Mouse (Mus musculus): ENCODE measurements at regions not wholly inside any gene's neighbourhood (a gene's known extent, or its start where the extent isn't known, plus 50 kb on each side); places are given as distances from the start of the nearest gene placed in this dataset.
"Not testable (repeated sequence)": the region's sequence is repeated elsewhere in the genome, so short reads cannot be mapped to it uniquely, and the experiment has no call there.

GRCm38 (mm10) chr14:37571971-37572370 lies 436.9 kb upstream of the Ghitm start:
- H3K4me3 ChIP-seq (ENCODE audit: low read depth, low read length), result no peak overlapping the region
- 84% methylated on average over 6 of the region's 6 CpGs for WGBS
- ATAC-seq (ENCODE audit: insufficient read depth, low FRiP score, low TSS enrichment), result no peak

GRCm38 (mm10) chr14:37558258-37558657 lies 423.2 kb upstream of the Ghitm start:
- DNase-seq (ENCODE audit: low spot score), result no peak
- Histone ChIP-seq H3K9me3 (ENCODE audit: control insufficient read depth, low read length) (no peaks in the 10 kb centered on the region), H3K27ac (ENCODE audit: low read depth, low read length) (no peak overlapping the region), H3K27me3 (ENCODE audit: control insufficient read depth, insufficient read depth, low read length) (no peaks in the 10 kb centered on the region), H3K4me3 (ENCODE audit: low read depth, low read length) (no peak overlapping the region), H3K4me2 (ENCODE audit: low read depth) (no peak overlapping the region), H3K4me1 (ENCODE audit: control insufficient read depth, insufficient read depth, low read length) (no peaks in the 10 kb centered on the region), H3K9ac (ENCODE audit: low read length) (no peak overlapping the region), H3K36me3 (ENCODE audit: control insufficient read depth, insufficient read depth, low read length) (no peaks in the 10 kb centered on the region)
- no peak for ATAC-seq (ENCODE audit: insufficient read depth, low FRiP score, low TSS enrichment)
- WGBS, result 81% methylated on average over 5 of the region's 5 CpGs

More at GRCm38 (mm10) chr14:37571971-37572370, 436.9 kb upstream of the Ghitm start:
- Histone ChIP-seq H3K4me1 (ENCODE audit: control insufficient read depth, insufficient read depth, low read length) (no peaks in the 10 kb centered on the region), H3K27ac (ENCODE audit: low read depth, low read length) (no peak overlapping the region), H3K4me2 (ENCODE audit: low read depth) (no peak overlapping the region), H3K27me3 (ENCODE audit: control insufficient read depth, insufficient read depth, low read length) (no peaks in the 10 kb centered on the region), H3K9me3 (ENCODE audit: control insufficient read depth, low read length) (no peaks in the 10 kb centered on the region), H3K9ac (ENCODE audit: low read length) (no peak overlapping the region), H3K36me3 (ENCODE audit: control insufficient read depth, insufficient read depth, low read length) (no peaks in the 10 kb centered on the region)
- DNase-seq (ENCODE audit: low spot score), result no peak

- ATAC-seq (ENCODE audit: insufficient read depth, low FRiP score, low TSS enrichment) (no peak), DNase-seq (ENCODE audit: low spot score) (no peak)
- Histone ChIP-seq H3K27me3 (ENCODE audit: control insufficient read depth, insufficient read depth, low read length) (no peaks in the 10 kb centered on the region), H3K9ac (ENCODE audit: low read length) (no peak overlapping the region), H3K4me2 (ENCODE audit: low read depth) (no peak overlapping the region), H3K27ac (ENCODE audit: low read depth, low read length) (no peak overlapping the region), H3K4me1 (ENCODE audit: control insufficient read depth, insufficient read depth, low read length) (no peaks in the 10 kb centered on the region), H3K4me3 (ENCODE audit: low read depth, low read length) (no peak overlapping the region), H3K36me3 (ENCODE audit: control insufficient read depth, insufficient read depth, low read length) (no peaks in the 10 kb centered on the region), H3K9me3 (ENCODE audit: control insufficient read depth, low read length) (no peaks in the 10 kb centered on the region)
Measured at GRCm38 (mm10) chr14:37523616-37524015, 388.5 kb upstream of the Ghitm start.

- H3K9me3 ChIP-seq (ENCODE audit: control insufficient read depth, low read length); H3K9ac ChIP-seq (ENCODE audit: low read length); H3K4me3 ChIP-seq (ENCODE audit: low read depth, low read length); ATAC-seq (ENCODE audit: insufficient read depth, low FRiP score, low TSS enrichment); H3K4me2 ChIP-seq (ENCODE audit: low read depth); H3K27ac ChIP-seq (ENCODE audit: low read depth, low read length); H3K4me1 ChIP-seq (ENCODE audit: control insufficient read depth, insufficient read depth, low read length); H3K36me3 ChIP-seq (ENCODE audit: control insufficient read depth, insufficient read depth, low read length); DNase-seq (ENCODE audit: low spot score); H3K27me3 ChIP-seq (ENCODE audit: control insufficient read depth, insufficient read depth, low read length): not testable (repeated sequence)
- WGBS, result 86% methylated on average over 3 of the region's 3 CpGs
Measured at GRCm38 (mm10) chr14:37520631-37521030, 385.6 kb upstream of the Ghitm start.

GRCm38 (mm10) chr14:37505314-37505713 lies 370.2 kb upstream of the Ghitm start:
- no peaks in the 10 kb centered on the region for H3K36me3 ChIP-seq (ENCODE audit: control insufficient read depth, insufficient read depth, low read length)
- no peak overlapping the region for H3K4me2 ChIP-seq (ENCODE audit: low read depth)
- DNase-seq (ENCODE audit: low spot score) (no peak), ATAC-seq (ENCODE audit: insufficient read depth, low FRiP score, low TSS enrichment) (no peak)
- no peak overlapping the region for H3K4me3 ChIP-seq (ENCODE audit: low read depth, low read length)
- H3K27ac ChIP-seq (ENCODE audit: low read depth, low read length), result no peak overlapping the region
- WGBS, result 81% methylated on average over 5 of the region's 5 CpGs
- no peak overlapping the region for H3K9ac ChIP-seq (ENCODE audit: low read length)
- H3K4me1 ChIP-seq (ENCODE audit: control insufficient read depth, insufficient read depth, low read length), result no peaks in the 10 kb centered on the region
- no peaks in the 10 kb centered on the region for H3K9me3 ChIP-seq (ENCODE audit: control insufficient read depth, low read length)
- no peaks in the 10 kb centered on the region for H3K27me3 ChIP-seq (ENCODE audit: control insufficient read depth, insufficient read depth, low read length)

- WGBS, result 68% methylated on average over 4 of the region's 4 CpGs
- no peaks in the 10 kb centered on the region for H3K4me1 ChIP-seq (ENCODE audit: control insufficient read depth, insufficient read depth, low read length)
- no peak overlapping the region for H3K4me2 ChIP-seq (ENCODE audit: low read depth)
- H3K4me3 ChIP-seq (ENCODE audit: low read depth, low read length), result no peak overlapping the region
- ATAC-seq (ENCODE audit: insufficient read depth, low FRiP score, low TSS enrichment) (no peak; the same call in 1 of the 2 replicates), DNase-seq (ENCODE audit: low spot score) (no peak)
- H3K27me3 ChIP-seq (ENCODE audit: control insufficient read depth, insufficient read depth, low read length), result no peaks in the 10 kb centered on the region
- H3K9ac ChIP-seq (ENCODE audit: low read length), result no peak overlapping the region
- H3K9me3 ChIP-seq (ENCODE audit: control insufficient read depth, low read length), result no peaks in the 10 kb centered on the region
- H3K27ac ChIP-seq (ENCODE audit: low read depth, low read length), result no peak overlapping the region
- H3K36me3 ChIP-seq (ENCODE audit: control insufficient read depth, insufficient read depth, low read length), result no peaks in the 10 kb centered on the region
Measured at GRCm38 (mm10) chr14:37490711-37491110, 355.6 kb upstream of the Ghitm start.

GRCm38 (mm10) chr14:37485292-37485691 lies 350.2 kb upstream of the Ghitm start:
- WGBS, result 92% methylated on average over 8 of the region's 8 CpGs
- H3K9ac ChIP-seq (ENCODE audit: low read length), result no peak overlapping the region
- DNase-seq (ENCODE audit: low spot score), result no peak
- H3K4me2 ChIP-seq (ENCODE audit: low read depth), result no peak overlapping the region
- H3K4me1 ChIP-seq (ENCODE audit: control insufficient read depth, insufficient read depth, low read length), result no peaks in the 10 kb centered on the region
- H3K27ac ChIP-seq (ENCODE audit: low read depth, low read length), result no peak overlapping the region
- no peaks in the 10 kb centered on the region for H3K27me3 ChIP-seq (ENCODE audit: control insufficient read depth, insufficient read depth, low read length)
- ATAC-seq (ENCODE audit: insufficient read depth, low FRiP score, low TSS enrichment), result no peak
- no peak overlapping the region for H3K4me3 ChIP-seq (ENCODE audit: low read depth, low read length)
- H3K36me3 ChIP-seq (ENCODE audit: control insufficient read depth, insufficient read depth, low read length), result no peaks in the 10 kb centered on the region
- H3K9me3 ChIP-seq (ENCODE audit: control insufficient read depth, low read length), result no peaks in the 10 kb centered on the region

- ATAC-seq (ENCODE audit: insufficient read depth, low FRiP score, low TSS enrichment), result no peak
- no peaks in the 10 kb centered on the region for H3K4me1 ChIP-seq (ENCODE audit: control insufficient read depth, insufficient read depth, low read length)
- H3K4me3 ChIP-seq (ENCODE audit: low read depth, low read length), result no peak overlapping the region
Measured at GRCm38 (mm10) chr14:37477599-37477998, 342.5 kb upstream of the Ghitm start.

GRCm38 (mm10) chr14:37468711-37469110 lies 333.6 kb upstream of the Ghitm start:
- ATAC-seq (ENCODE audit: insufficient read depth, low FRiP score, low TSS enrichment) (no peak), DNase-seq (ENCODE audit: low spot score) (no peak)
- no peak overlapping the region for H3K27ac ChIP-seq (ENCODE audit: low read depth, low read length)
- H3K9ac ChIP-seq (ENCODE audit: low read length), result no peak overlapping the region
- no peaks in the 10 kb centered on the region for H3K27me3 ChIP-seq (ENCODE audit: control insufficient read depth, insufficient read depth, low read length)
- no peaks in the 10 kb centered on the region for H3K36me3 ChIP-seq (ENCODE audit: control insufficient read depth, insufficient read depth, low read length)
- no peak overlapping the region for H3K4me2 ChIP-seq (ENCODE audit: low read depth)
- 78% methylated on average over 2 of the region's 2 CpGs for WGBS
- no peak overlapping the region for H3K4me3 ChIP-seq (ENCODE audit: low read depth, low read length)
- H3K4me1 ChIP-seq (ENCODE audit: control insufficient read depth, insufficient read depth, low read length), result no peaks in the 10 kb centered on the region
- H3K9me3 ChIP-seq (ENCODE audit: control insufficient read depth, low read length), result no peaks in the 10 kb centered on the region

More at GRCm38 (mm10) chr14:37477599-37477998, 342.5 kb upstream of the Ghitm start:
- Histone ChIP-seq H3K9me3 (ENCODE audit: control insufficient read depth, low read length) (no peaks in the 10 kb centered on the region), H3K4me2 (ENCODE audit: low read depth) (no peak overlapping the region), H3K27ac (ENCODE audit: low read depth, low read length) (no peak overlapping the region), H3K27me3 (ENCODE audit: control insufficient read depth, insufficient read depth, low read length) (no peaks in the 10 kb centered on the region), H3K9ac (ENCODE audit: low read length) (no peak overlapping the region), H3K36me3 (ENCODE audit: control insufficient read depth, insufficient read depth, low read length) (no peaks in the 10 kb centered on the region)
- no peak for DNase-seq (ENCODE audit: low spot score)

Data from neural tube, embryonic 11.5 days (tissue).